Mouse (Mus musculus): Measurements from ENCODE around the gene Ranbp2. TPM values are rescaled to one million over a fixed set of nuclear protein-coding genes. Genes with fewer than 3 reads are reported as not detected.

Gene Ranbp2
- polyA plus RNA-seq, 1 experiment, result 1.3 TPM

DNA sequence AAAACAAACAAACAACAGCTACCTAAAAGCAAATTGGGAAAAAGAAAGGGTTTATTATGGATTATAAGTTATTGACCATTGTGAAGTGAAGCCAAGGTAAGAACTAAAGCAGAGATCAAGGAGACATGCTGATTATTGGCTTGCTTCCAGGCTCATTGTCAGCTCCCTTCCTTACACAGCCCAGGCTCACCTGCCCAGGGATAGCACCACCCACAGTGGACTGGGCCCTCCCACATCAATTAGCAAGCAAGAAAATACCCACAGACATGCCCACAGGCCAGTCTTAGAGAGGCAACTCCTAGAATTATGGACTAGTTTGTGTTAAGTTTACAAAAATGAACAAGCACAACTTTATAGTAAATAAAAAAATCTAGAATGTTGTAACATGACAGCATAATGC is 33.9 kb upstream of the Ranbp2 start:
- peaks cover 47% of the 10 kb centered on the region for H3K36me3 ChIP-seq (ENCODE audit: control insufficient read depth, insufficient read depth, low read length)
- no peaks in the 10 kb centered on the region for H3K4me1 ChIP-seq (ENCODE audit: control insufficient read depth, insufficient read depth, insufficient read length, low read length)
- no peak overlapping the region for H3K4me3 ChIP-seq (ENCODE audit: low read depth, low read length)
- TF ChIP-seq POLR2A (IDR thresholded peaks at IDR 0.05; ENCODE audit: low read depth, low read length) (no peak), CTCF (IDR thresholded peaks at IDR 0.05; ENCODE audit: extremely low read depth, insufficient read length, insufficient replicate concordance, low read depth, low read length) (no peak)
- H3K27me3 ChIP-seq (ENCODE audit: control insufficient read depth, insufficient read depth, low read length), result no peaks in the 10 kb centered on the region
- no peak overlapping the region for H3K27ac ChIP-seq (ENCODE audit: insufficient read depth, low read depth, low read length)

- WGBS, result 76% methylated on average over 3 of the region's 3 CpGs
- Histone ChIP-seq H3K27ac (ENCODE audit: insufficient read depth, low read depth, low read length) (no peak overlapping the region), H3K36me3 (ENCODE audit: control insufficient read depth, insufficient read depth, low read length) (peaks cover 40% of the 10 kb centered on the region), H3K4me1 (ENCODE audit: control insufficient read depth, insufficient read depth, insufficient read length, low read length) (no peaks in the 10 kb centered on the region), H3K27me3 (ENCODE audit: control insufficient read depth, insufficient read depth, low read length) (no peaks in the 10 kb centered on the region), H3K4me3 (ENCODE audit: low read depth, low read length) (no peak overlapping the region)
- TF ChIP-seq CTCF (IDR thresholded peaks at IDR 0.05; ENCODE audit: extremely low read depth, insufficient read length, insufficient replicate concordance, low read depth, low read length), result no peak
- no peak for TF ChIP-seq POLR2A (IDR thresholded peaks at IDR 0.05; ENCODE audit: low read depth, low read length)
Observed at GRCm38 (mm10) chr10:58416702-58417101, 30.0 kb upstream of the Ranbp2 start.

DNA sequence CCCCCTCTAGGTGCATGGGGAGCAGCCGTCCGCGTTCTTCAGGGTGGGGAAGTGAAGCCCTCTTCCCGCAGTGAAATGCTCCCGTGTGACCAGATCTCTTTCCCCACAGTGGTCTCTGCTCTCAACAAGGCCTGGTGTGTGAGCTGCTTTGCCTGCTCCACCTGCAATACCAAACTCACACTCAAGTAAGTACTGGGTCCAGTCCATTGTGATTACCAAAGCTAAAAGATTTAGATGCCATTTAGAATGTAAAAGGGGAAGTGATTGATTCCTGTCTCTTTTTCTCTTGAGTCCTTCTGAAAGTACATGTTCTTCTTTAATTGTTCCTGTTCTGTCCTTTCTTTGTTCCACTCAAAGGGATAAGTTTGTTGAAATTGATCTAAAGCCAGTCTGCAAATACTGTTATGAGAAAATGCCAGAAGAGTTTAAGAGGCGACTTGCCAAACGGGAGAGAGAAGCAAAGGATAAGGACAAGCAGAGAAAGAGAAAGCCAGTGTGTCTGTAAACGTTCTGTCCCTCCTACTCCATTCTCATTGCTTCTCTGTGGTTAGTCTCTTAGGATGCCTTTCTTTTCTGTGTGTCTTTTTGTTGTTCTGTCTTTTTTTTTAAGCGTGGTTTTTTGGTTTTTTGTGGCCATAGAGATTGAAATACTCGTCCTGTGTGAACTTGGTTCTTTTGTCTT is 28.3 kb upstream of the Ranbp2 start:
- no peak overlapping the region for H3K27ac ChIP-seq (ENCODE audit: insufficient read depth, low read depth, low read length)
- H3K27me3 ChIP-seq (ENCODE audit: control insufficient read depth, insufficient read depth, low read length), result no peaks in the 10 kb centered on the region
- WGBS, result 81% methylated on average over 10 of the region's 10 CpGs
- no peak overlapping the region for H3K4me3 ChIP-seq (ENCODE audit: low read depth, low read length)
- no peaks in the 10 kb centered on the region for H3K4me1 ChIP-seq (ENCODE audit: control insufficient read depth, insufficient read depth, insufficient read length, low read length)
- TF ChIP-seq POLR2A (IDR thresholded peaks at IDR 0.05; ENCODE audit: low read depth, low read length) (no peak), CTCF (IDR thresholded peaks at IDR 0.05; ENCODE audit: extremely low read depth, insufficient read length, insufficient replicate concordance, low read depth, low read length) (no peak)
- peaks cover 40% of the 10 kb centered on the region for H3K36me3 ChIP-seq (ENCODE audit: control insufficient read depth, insufficient read depth, low read length)

DNA sequence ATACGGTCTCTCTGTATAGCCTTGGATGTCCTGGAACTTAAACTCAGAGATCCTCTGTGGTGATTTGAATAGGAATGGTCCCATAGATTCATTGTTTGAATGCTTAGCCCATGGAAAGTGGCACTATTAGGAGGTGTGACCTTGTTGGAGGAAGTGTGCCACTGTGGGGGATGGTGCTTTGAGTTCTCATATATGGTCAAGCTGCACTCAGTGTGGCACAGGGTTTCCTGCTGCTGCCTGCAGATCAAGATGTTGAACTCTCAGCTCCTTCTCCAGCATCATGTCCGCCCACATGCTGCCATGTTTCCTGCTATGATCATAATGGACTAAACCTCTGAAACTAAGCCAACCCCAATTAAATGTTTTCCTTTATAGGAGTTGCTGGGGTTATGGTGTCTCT is 18.8 kb upstream of the Ranbp2 start:
- 96% methylated on average over 2 of the region's 2 CpGs for WGBS
- TF ChIP-seq POLR2A (IDR thresholded peaks at IDR 0.05; ENCODE audit: low read depth, low read length), result no peak
- TF ChIP-seq CTCF (IDR thresholded peaks at IDR 0.05; ENCODE audit: extremely low read depth, insufficient read length, insufficient replicate concordance, low read depth, low read length), result no peak
- H3K27me3 ChIP-seq (ENCODE audit: control insufficient read depth, insufficient read depth, low read length), result no peaks in the 10 kb centered on the region
- no peaks in the 10 kb centered on the region for H3K4me1 ChIP-seq (ENCODE audit: control insufficient read depth, insufficient read depth, insufficient read length, low read length)
- peaks cover 4% of the 10 kb centered on the region; the same call in 1 of the 2 replicates for H3K36me3 ChIP-seq (ENCODE audit: control insufficient read depth, insufficient read depth, low read length)
- no peak overlapping the region for H3K27ac ChIP-seq (ENCODE audit: insufficient read depth, low read depth, low read length)
- no peak overlapping the region for H3K4me3 ChIP-seq (ENCODE audit: low read depth, low read length)

- Histone ChIP-seq H3K36me3 (ENCODE audit: control insufficient read depth, insufficient read depth, low read length) (no peaks in the 10 kb centered on the region), H3K27me3 (ENCODE audit: control insufficient read depth, insufficient read depth, low read length) (no peaks in the 10 kb centered on the region), H3K4me1 (ENCODE audit: control insufficient read depth, insufficient read depth, insufficient read length, low read length) (no peaks in the 10 kb centered on the region), H3K4me3 (ENCODE audit: low read depth, low read length) (peak overlapping the region; percentile 78), H3K27ac (ENCODE audit: insufficient read depth, low read depth, low read length) (peak overlapping the region; percentile 94)
- TF ChIP-seq CTCF (IDR thresholded peaks at IDR 0.05; ENCODE audit: extremely low read depth, insufficient read length, insufficient replicate concordance, low read depth, low read length) (no peak), POLR2A (IDR thresholded peaks at IDR 0.05; ENCODE audit: low read depth, low read length) (no peak)
- WGBS, result 2% methylated on average over 9 of the region's 9 CpGs
Observed at GRCm38 (mm10) chr10:58445850-58446249, 870 bp upstream of the Ranbp2 start.

DNA sequence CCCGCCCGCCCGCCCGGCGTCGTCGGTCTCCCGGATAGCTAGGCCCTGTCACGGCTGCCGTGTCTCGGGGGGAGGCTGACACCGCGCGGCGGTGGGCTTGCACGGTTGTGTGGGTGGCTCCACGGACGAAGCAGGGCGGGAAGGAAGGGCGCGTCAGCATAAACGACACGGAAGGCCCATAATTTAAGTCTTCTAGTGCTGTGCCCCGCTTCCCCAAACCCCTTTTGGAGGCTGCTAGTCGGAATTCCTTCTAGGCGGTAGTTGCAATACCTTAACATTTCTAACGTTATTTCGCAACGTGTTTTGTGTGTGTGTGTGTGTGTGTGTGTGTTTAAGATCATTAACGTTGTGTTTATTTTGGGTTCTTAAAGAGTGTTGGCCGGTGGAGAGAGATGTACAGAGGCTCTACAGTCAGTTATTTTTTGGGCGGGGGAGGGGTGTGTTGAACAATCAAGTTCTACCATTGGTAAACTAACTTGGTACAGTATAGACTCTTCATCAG is 611 bp downstream of the Ranbp2 start:
- TF ChIP-seq POLR2A (IDR thresholded peaks at IDR 0.05; ENCODE audit: low read depth, low read length), result no peak
- no peak for TF ChIP-seq CTCF (IDR thresholded peaks at IDR 0.05; ENCODE audit: extremely low read depth, insufficient read length, insufficient replicate concordance, low read depth, low read length)
- Histone ChIP-seq H3K4me3 (ENCODE audit: low read depth, low read length) (peak overlapping the region; percentile 78), H3K27me3 (ENCODE audit: control insufficient read depth, insufficient read depth, low read length) (no peaks in the 10 kb centered on the region), H3K27ac (ENCODE audit: insufficient read depth, low read depth, low read length) (peak overlapping the region; percentile 94), H3K4me1 (ENCODE audit: control insufficient read depth, insufficient read depth, insufficient read length, low read length) (no peaks in the 10 kb centered on the region), H3K36me3 (ENCODE audit: control insufficient read depth, insufficient read depth, low read length) (no peaks in the 10 kb centered on the region)
- WGBS, result 1% methylated on average over 32 of the region's 32 CpGs

DNA sequence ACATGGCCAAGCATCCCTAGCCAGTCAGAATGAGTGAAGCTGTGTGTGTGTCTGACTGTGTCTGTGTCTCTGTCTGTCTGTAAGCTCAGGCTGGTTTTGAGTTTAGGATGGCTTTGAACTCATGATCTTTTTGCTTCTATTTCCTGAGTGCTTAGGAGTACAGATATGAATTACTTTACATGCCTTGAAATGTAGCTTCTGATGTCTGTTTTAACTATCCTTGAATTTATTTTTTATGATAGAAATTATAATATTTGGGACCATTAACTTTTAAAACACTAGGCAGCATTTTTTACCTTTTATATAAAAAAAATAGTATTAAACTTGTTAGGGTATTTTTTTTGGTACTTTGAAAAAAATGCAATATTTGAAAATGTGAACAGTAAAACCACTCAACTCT is 4.9 kb downstream of the Ranbp2 start:
- Histone ChIP-seq H3K4me3 (ENCODE audit: low read depth, low read length) (no peak overlapping the region), H3K27me3 (ENCODE audit: control insufficient read depth, insufficient read depth, low read length) (no peaks in the 10 kb centered on the region), H3K4me1 (ENCODE audit: control insufficient read depth, insufficient read depth, insufficient read length, low read length) (no peaks in the 10 kb centered on the region), H3K36me3 (ENCODE audit: control insufficient read depth, insufficient read depth, low read length) (peaks cover 20% of the 10 kb centered on the region), H3K27ac (ENCODE audit: insufficient read depth, low read depth, low read length) (no peak overlapping the region)
- TF ChIP-seq CTCF (IDR thresholded peaks at IDR 0.05; ENCODE audit: extremely low read depth, insufficient read length, insufficient replicate concordance, low read depth, low read length) (no peak), POLR2A (IDR thresholded peaks at IDR 0.05; ENCODE audit: low read depth, low read length) (no peak)

Measured in small intestine, adult 2 months (tissue).